Mouse (Mus musculus): Measurements from ENCODE around the gene Hoxa11.

The Hoxa11 gene

GRCm38 (mm10) chr6:52245757-52246142 is at the start of gene Hoxa11:
Gene Hoxa11 (minus strand): TSS chr6:52245810.
- no peak for DNase-seq (ENCODE audit: low spot score in 2 of 2)

GRCm38 (mm10) chr6:52294616-52295015 is 49.0 kb upstream of the Hoxa11 start:
- no peak for DNase-seq (ENCODE audit: low spot score in 2 of 2)

GRCm38 (mm10) chr6:52292328-52292727 is 46.7 kb upstream of the Hoxa11 start:
- DNase-seq (ENCODE audit: low spot score in 2 of 2) = no peak

GRCm38 (mm10) chr6:52291021-52291860 is 45.6 kb upstream of the Hoxa11 start:
- no peak for DNase-seq (ENCODE audit: low spot score in 2 of 2)

- DNase-seq (ENCODE audit: low spot score in 2 of 2) = no peak
Observed at GRCm38 (mm10) chr6:52290186-52290585, 44.6 kb upstream of the Hoxa11 start.

- no peak for DNase-seq (ENCODE audit: low spot score in 2 of 2)
Observed at GRCm38 (mm10) chr6:52283896-52284295, 38.3 kb upstream of the Hoxa11 start.

GRCm38 (mm10) chr6:52281084-52281483 is 35.5 kb upstream of the Hoxa11 start:
- DNase-seq (ENCODE audit: low spot score in 2 of 2) = no peak

- DNase-seq (ENCODE audit: low spot score in 2 of 2) = no peak
Observed at GRCm38 (mm10) chr6:52276920-52277319, 31.3 kb upstream of the Hoxa11 start.

- no peak for DNase-seq (ENCODE audit: low spot score in 2 of 2)
Observed at GRCm38 (mm10) chr6:52276382-52276781, 30.8 kb upstream of the Hoxa11 start.

- DNase-seq (ENCODE audit: low spot score in 2 of 2) = no peak
Observed at GRCm38 (mm10) chr6:52275563-52276280, 30.1 kb upstream of the Hoxa11 start.

- no peak for DNase-seq (ENCODE audit: low spot score in 2 of 2)
Observed at GRCm38 (mm10) chr6:52274576-52274975, 29.0 kb upstream of the Hoxa11 start.

GRCm38 (mm10) chr6:52273656-52274280 is 28.2 kb upstream of the Hoxa11 start:
- no peak for DNase-seq (ENCODE audit: low spot score in 2 of 2)

- no peak for DNase-seq (ENCODE audit: low spot score in 2 of 2)
Observed at GRCm38 (mm10) chr6:52272766-52273655, 27.4 kb upstream of the Hoxa11 start.

- DNase-seq (ENCODE audit: low spot score in 2 of 2) = peak; percentile 61 to 76
Observed at GRCm38 (mm10) chr6:52270494-52271480, 25.2 kb upstream of the Hoxa11 start.

GRCm38 (mm10) chr6:52268756-52269155 is 23.1 kb upstream of the Hoxa11 start:
- DNase-seq (ENCODE audit: low spot score in 2 of 2) = no peak

GRCm38 (mm10) chr6:52268341-52268740 is 22.7 kb upstream of the Hoxa11 start:
- DNase-seq (ENCODE audit: low spot score in 2 of 2) = no peak

- DNase-seq (ENCODE audit: low spot score in 2 of 2) = no peak
Observed at GRCm38 (mm10) chr6:52267691-52268090, 22.1 kb upstream of the Hoxa11 start.

- no peak for DNase-seq (ENCODE audit: low spot score in 2 of 2)
Observed at GRCm38 (mm10) chr6:52267221-52267620, 21.6 kb upstream of the Hoxa11 start.

- no peak for DNase-seq (ENCODE audit: low spot score in 2 of 2)
Observed at GRCm38 (mm10) chr6:52266666-52266985, 21.0 kb upstream of the Hoxa11 start.

- no peak for DNase-seq (ENCODE audit: low spot score in 2 of 2)
Observed at GRCm38 (mm10) chr6:52265913-52266665, 20.5 kb upstream of the Hoxa11 start.
